Mouse (Mus musculus): ENCODE results near the gene Fbxl8.

DNA sequence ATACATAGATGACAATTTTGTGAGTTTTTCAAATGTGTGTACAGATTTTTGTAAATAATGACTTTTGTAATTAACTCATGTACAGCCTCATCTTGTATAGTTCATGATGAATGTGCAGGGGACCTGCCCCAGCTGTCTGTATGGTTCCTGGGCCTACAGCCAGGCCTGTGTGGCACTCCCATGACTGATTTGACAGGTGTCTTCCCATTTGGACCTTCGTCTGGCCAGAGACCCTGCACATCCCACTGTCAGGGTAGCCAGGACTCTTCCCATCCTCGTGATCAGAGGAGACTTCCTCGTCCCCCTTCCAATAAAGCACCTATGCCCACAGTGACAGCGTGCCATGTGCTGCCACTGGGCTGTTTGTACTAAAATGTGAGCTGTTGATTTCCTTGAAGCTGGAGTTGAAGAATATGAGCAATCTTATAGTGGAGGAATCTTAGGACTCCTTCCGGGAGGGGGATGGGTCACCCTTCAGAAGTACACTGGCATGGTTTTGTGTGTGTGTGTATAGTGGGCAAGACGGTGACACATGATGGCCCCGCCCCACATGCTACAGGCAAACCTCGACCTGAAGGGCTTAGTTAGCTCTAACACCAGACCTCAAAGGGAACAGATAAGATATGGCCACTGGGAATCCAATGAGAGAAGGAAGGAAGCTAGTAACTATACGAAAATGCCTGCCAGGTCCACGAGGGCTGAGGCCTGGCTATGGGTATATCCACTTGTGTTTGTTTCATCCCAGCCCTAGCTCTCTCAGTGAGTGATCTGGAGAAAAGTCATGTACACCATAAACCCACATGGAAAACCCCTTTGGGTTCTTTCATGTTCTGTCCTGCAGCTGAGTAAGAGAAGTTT, 11.5 kb upstream of the Fbxl8 start:
- TF ChIP-seq CTCF (IDR thresholded peaks at IDR 0.05; ENCODE audit: low read depth), result no peak
- TF ChIP-seq EP300 (IDR thresholded peaks at IDR 0.05; ENCODE audit: low read depth), result no peak
